Mouse (Mus musculus) lung, postnatal 25 days (tissue): ENCODE data around the gene Hlx.

Experiments used
- DNase-seq: peaks from one replicate; pipeline ENCODE4 v3.0.0; 2022; ENCODE audit warnings: low spot score

The Hlx gene

GRCm38 (mm10) chr1:184732556-184733049 lies at the start of gene Hlx:
Gene Hlx, minus strand, starts transcription at chr1:184732619.
- DNase-seq, result peak; percentile 87

DNA sequence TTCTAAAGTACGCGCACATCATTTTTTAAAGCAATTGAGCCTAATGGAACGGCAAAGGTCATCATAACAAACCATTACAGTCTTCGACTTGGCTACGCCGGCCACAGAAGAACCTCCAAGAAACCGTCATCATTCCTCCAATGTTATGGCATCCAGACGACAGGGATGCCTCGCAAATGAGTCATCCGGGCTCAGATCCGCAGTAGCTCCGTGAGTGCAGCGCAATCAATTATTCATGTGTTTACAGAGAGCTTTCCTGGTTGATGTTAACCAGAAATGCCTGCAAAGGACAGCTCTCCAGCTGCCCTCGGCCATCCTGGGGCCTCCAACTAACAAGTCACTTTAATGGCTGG lies 49.7 kb upstream of the Hlx start:
- peak; percentile 73 for DNase-seq

- no peak for DNase-seq
These were observed 49.1 kb upstream of the Hlx start for GRCm38 (mm10) chr1:184781286-184782160.

DNA sequence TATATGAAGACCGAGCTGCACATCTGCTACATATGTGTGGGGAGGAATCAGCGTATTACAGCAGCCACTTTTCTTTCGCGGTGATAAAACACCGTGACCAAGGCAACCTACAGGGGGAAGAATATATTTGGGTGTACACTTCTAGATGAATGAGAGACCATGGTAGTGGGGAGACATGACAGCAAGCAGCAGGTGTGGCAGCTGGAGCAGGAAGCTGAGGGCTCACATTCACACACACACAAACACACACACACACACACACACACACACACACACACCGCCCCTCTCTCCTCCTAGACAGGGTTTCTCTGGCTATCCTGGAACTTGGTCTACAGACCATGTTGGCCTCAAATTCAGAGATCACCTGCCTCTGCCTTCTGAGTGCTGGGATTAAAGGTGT lies 45.7 kb upstream of the Hlx start:
- DNase-seq, result no peak

- no peak for DNase-seq
These were observed 44.8 kb upstream of the Hlx start for GRCm38 (mm10) chr1:184777061-184777795.

- DNase-seq, result no peak
These were observed 42.9 kb upstream of the Hlx start for GRCm38 (mm10) chr1:184775289-184775688.

- no peak for DNase-seq
These were observed 39.5 kb upstream of the Hlx start for GRCm38 (mm10) chr1:184771891-184772249.

GRCm38 (mm10) chr1:184771202-184771890 lies 38.9 kb upstream of the Hlx start:
- DNase-seq, result peak; percentile 78

GRCm38 (mm10) chr1:184763866-184764265 lies 31.4 kb upstream of the Hlx start:
- no peak for DNase-seq

- DNase-seq, result no peak
These were observed 30.5 kb upstream of the Hlx start for GRCm38 (mm10) chr1:184762941-184763340.

- DNase-seq, result no peak
These were observed 29.6 kb upstream of the Hlx start for GRCm38 (mm10) chr1:184761988-184762387.

DNA sequence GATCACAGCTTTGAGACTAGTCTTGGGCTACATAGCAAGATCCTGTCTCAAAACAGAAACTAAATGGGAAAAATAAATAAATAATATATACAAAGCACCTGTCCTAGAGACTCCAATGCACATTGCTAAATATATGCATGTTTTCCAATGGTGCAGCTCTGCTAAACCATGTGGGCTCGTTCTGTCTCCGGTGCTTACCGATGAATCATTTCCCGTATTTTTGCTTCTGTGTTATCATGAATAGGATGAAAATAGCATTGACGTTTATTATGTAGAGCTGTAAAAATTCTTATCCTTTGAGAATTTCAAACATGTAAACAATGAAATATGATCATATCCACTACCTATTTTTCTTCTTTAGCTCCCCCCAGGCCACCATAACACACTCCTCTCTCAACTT lies 20.3 kb upstream of the Hlx start:
- no peak for DNase-seq

GRCm38 (mm10) chr1:184750114-184750664 lies 17.8 kb upstream of the Hlx start:
- no peak for DNase-seq

- DNase-seq, result peak; percentile 83
These were observed 16.3 kb upstream of the Hlx start for GRCm38 (mm10) chr1:184748692-184749152.

DNA sequence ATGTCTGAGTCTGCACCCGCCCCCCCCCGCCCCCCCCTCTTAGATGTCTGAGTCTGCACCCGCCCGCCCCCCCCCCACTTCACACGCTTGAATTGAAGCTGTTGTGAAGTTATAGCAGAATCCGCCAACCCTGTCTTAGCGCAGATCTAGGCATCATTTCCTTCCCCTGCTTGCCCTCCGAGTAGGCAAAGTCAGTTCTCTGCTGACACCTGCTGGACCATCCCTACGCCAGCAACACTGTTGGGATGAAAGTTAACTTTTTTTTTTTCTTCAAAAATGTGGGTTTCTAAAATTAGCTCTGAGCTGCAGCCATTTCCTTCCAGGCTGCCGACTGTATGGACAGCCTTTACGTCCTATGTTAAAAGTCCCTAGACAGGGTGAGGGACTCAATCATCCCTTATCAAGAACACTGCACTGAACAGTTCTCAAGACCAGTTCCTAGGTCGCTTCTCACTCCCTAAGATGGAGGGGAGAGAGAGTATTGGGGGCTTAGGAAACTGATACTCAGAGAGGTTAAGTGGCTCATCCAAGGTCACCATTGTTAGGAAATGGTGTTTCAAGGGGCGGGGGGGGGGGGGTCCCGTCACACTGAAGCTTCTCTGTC lies 5.6 kb upstream of the Hlx start:
- DNase-seq, result peak; percentile 76

- DNase-seq, result no peak
These were observed 4.8 kb upstream of the Hlx start for GRCm38 (mm10) chr1:184737228-184737627.

GRCm38 (mm10) chr1:184736260-184736659 lies 3.8 kb upstream of the Hlx start:
- no peak for DNase-seq

- peak; percentile 48 for DNase-seq
These were observed 2.8 kb upstream of the Hlx start for GRCm38 (mm10) chr1:184734991-184735920.

DNA sequence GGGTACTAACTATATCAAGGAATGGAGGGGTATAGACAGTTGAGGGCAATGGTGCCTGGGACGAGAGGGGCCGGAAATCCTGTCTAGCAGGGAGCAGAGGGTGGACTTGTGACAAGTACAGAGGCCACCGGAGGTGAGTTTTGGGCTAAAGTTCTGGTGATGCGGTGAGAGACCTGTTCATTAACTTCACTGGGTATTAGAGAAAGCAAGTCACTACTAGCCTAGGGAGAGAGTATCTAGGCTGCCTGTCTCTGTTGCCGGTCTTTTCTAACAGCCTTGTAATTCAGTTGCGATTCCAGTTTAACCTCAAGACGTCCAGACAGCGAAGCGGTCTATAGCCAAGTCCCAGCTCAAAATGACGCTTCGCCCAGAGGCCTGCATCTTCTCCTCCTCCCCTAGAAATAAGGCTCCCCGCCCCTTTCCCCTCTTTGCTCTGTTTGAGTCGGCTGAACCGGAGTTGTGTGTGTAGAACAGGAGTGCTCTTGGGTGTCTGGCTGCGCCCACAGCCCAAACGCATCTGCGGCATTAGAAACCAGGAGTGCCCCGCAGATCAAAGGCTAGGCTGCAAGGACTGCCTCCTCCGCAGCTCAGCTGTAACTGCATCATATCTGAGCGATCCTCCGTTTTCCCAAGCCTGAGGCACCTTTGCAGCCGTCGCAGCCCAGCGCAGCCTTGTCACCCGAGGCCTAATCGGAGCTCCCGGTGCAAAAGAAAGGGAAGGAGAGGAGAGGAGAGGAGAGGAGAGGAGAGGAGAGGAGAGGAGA lies 1.8 kb upstream of the Hlx start:
- no peak for DNase-seq
